In the genomic region with DNA sequence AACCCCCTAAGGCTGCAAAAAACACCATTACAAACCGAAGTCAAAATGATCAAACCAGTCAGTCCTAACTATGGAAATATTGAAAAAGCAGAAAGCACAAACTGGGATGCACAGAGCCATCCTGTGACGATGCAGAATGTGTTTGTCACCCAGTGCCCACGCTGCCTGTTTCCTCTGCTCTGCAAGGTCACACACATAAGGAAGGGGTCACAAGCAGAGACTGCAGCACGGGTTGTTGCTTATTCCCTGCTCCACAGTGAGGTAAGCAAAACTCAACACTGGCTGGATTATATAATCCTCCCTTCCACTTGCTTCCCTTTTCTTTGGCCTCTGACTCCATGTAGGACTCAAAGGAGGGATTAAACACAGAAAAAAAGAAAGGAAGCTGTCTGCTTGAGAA, we compare ENCODE assay signal across 10 mouse cellular contexts. TPM values are rescaled to one million over a fixed set of nuclear protein-coding genes. Genes with fewer than 3 reads are reported as not detected.
A peak's percentile ranks its signal among the peaks of the same experiment; 100 is the strongest.
DNase-seq lines count a peak whose midpoint lies in the region; ATAC-seq and TF ChIP-seq lines count a peak whose summit lies in the region.
"Had no signal": no experiment of that assay in that cellular context is flagged by ENCODE, and none has a peak within 500 bp of the region (broad histone marks: within the 10 kb centered on the region; RNA-seq: fewer than 3 reads in every experiment).

No protein-coding gene starts in this region.

- no peaks in the 10 kb centered on the region for H3K27me3 ChIP-seq in heart, embryonic 15.5 days
- H3K27me3 ChIP-seq in lung, postnatal 0 days (replicated peaks; ENCODE audit: insufficient read depth, low read length), result no peaks in the 10 kb centered on the region
- H3K27me3 ChIP-seq in intestine, postnatal 0 days (replicated peaks; ENCODE audit: control insufficient read depth, insufficient read depth, low read length), result no peaks in the 10 kb centered on the region
- no peaks in the 10 kb centered on the region for H3K27me3 ChIP-seq in small intestine, adult 2 months (ENCODE audit: control insufficient read depth, insufficient read depth, low read length)
- H3K27me3 ChIP-seq: embryonic facial prominence, embryonic 12.5 days had no signal

- no peak for TF ChIP-seq CTCF in lung, postnatal 0 days (IDR thresholded peaks at IDR 0.05)
- no peak for TF ChIP-seq CTCF in intestine, postnatal 0 days (IDR thresholded peaks at IDR 0.05; ENCODE audit: low read depth)
- TF ChIP-seq CTCF in small intestine, adult 2 months (IDR thresholded peaks at IDR 0.05; ENCODE audit: extremely low read depth, insufficient read length, insufficient replicate concordance, low read depth, low read length), result no peak

- H3K9ac ChIP-seq in heart, embryonic 15.5 days, result no peak overlapping the region
- H3K9ac ChIP-seq in lung, postnatal 0 days (replicated peaks; ENCODE audit: low read depth), result no peak overlapping the region
- H3K9ac ChIP-seq in intestine, postnatal 0 days (ENCODE audit: low read depth, low read length), result no peak overlapping the region
- H3K9ac ChIP-seq: embryonic facial prominence, embryonic 12.5 days had no signal

- TF ChIP-seq EP300 in lung, postnatal 0 days (IDR thresholded peaks at IDR 0.05), result 0 out of 2 replicates have a peak, but pooled peaks have one; percentile 16

- peaks cover 12% of the 10 kb centered on the region for H3K36me3 ChIP-seq in heart, embryonic 15.5 days
- peaks cover 15% of the 10 kb centered on the region for H3K36me3 ChIP-seq in lung, postnatal 0 days (ENCODE audit: insufficient read depth, low read length)
- peaks cover 30% of the 10 kb centered on the region for H3K36me3 ChIP-seq in intestine, postnatal 0 days (ENCODE audit: control insufficient read depth, insufficient read depth)
- peaks cover 40% of the 10 kb centered on the region for H3K36me3 ChIP-seq in small intestine, adult 2 months (ENCODE audit: control insufficient read depth, insufficient read depth, low read length)

- H3K9me3 ChIP-seq in heart, embryonic 15.5 days (replicated peaks), result no peaks in the 10 kb centered on the region
- no peaks in the 10 kb centered on the region for H3K9me3 ChIP-seq in lung, postnatal 0 days (ENCODE audit: low read length)
- no peaks in the 10 kb centered on the region for H3K9me3 ChIP-seq in intestine, postnatal 0 days (ENCODE audit: control insufficient read depth)
- H3K9me3 ChIP-seq: embryonic facial prominence, embryonic 12.5 days had no signal

- H3K4me2 ChIP-seq in heart, embryonic 15.5 days, result peak overlapping the region; percentile 63
- H3K4me2 ChIP-seq in lung, postnatal 0 days (replicated peaks; ENCODE audit: low read depth, low read length), result peak overlapping the region; percentile 60
- peak overlapping the region; percentile 70 for H3K4me2 ChIP-seq in intestine, postnatal 0 days (replicated peaks; ENCODE audit: low read depth)
- H3K4me2 ChIP-seq: embryonic facial prominence, embryonic 12.5 days had no signal

- peaks cover 59% of the 10 kb centered on the region for H3K4me1 ChIP-seq in heart, embryonic 15.5 days (replicated peaks)
- H3K4me1 ChIP-seq in lung, postnatal 0 days (ENCODE audit: insufficient read depth, low read depth, low read length), result peaks cover 27% of the 10 kb centered on the region
- H3K4me1 ChIP-seq in intestine, postnatal 0 days (replicated peaks; ENCODE audit: control insufficient read depth, insufficient read depth, low read length), result peaks cover 3% of the 10 kb centered on the region; the same call in 1 of the 2 replicates
- peaks cover 10% of the 10 kb centered on the region for H3K4me1 ChIP-seq in small intestine, adult 2 months (ENCODE audit: control insufficient read depth, insufficient read depth, insufficient read length, low read length)

- no peak for ATAC-seq in heart, embryonic 15.5 days (replicated peaks; ENCODE audit: insufficient number of reproducible peaks, insufficient read depth, low FRiP score, low read depth)
- no peak for ATAC-seq in lung, postnatal 0 days
- no peak for ATAC-seq in intestine, postnatal 0 days
- no peak for ATAC-seq in inflammation-experienced regulatory T-cells, adult 6 months

- 47% methylated on average over 4 of the region's 4 CpGs for WGBS in heart, embryonic 15.5 days
- 49% methylated on average over 4 of the region's 4 CpGs for WGBS in lung, postnatal 0 days
- 62% methylated on average over 4 of the region's 4 CpGs for WGBS in intestine, postnatal 0 days
- WGBS in small intestine, adult 2 months, result 64% methylated on average over 4 of the region's 4 CpGs

- no peak for TF ChIP-seq POLR2A in small intestine, adult 2 months (IDR thresholded peaks at IDR 0.05; ENCODE audit: low read depth, low read length)

- DNase-seq in heart, postnatal 10 days, result no peak
- DNase-seq in lung, postnatal 0 days (ENCODE audit: low spot score), result no peak
- DNase-seq in lung, postnatal 14 days, result no peak
- DNase-seq: adrenal gland, postnatal 25 days; thymus, adult 18-20 months had no signal

- intact Hi-C loops in heart, postnatal 10 days (cut with DNase I), result no loop called here

- peak overlapping the region; percentile 19; the same call in 1 of the 2 replicates for H3K4me3 ChIP-seq in heart, embryonic 15.5 days
- H3K4me3 ChIP-seq in lung, postnatal 0 days (ENCODE audit: low read depth, low read length), result no peak overlapping the region
- no peak overlapping the region for H3K4me3 ChIP-seq in intestine, postnatal 0 days (ENCODE audit: low read depth, low read length)
- 0 out of 2 replicates have a peak overlapping the region, but pooled peaks have one; percentile 2 for H3K4me3 ChIP-seq in small intestine, adult 2 months (ENCODE audit: low read depth, low read length)
- H3K4me3 ChIP-seq: embryonic facial prominence, embryonic 12.5 days had no signal

- H3K27ac ChIP-seq in heart, embryonic 15.5 days, result peak overlapping the region; percentile 57
- H3K27ac ChIP-seq in lung, postnatal 0 days (ENCODE audit: low read length), result no peak overlapping the region
- no peak overlapping the region for H3K27ac ChIP-seq in intestine, postnatal 0 days (ENCODE audit: low read depth, low read length)
- H3K27ac ChIP-seq in small intestine, adult 2 months (ENCODE audit: insufficient read depth, low read depth, low read length), result no peak overlapping the region
- H3K27ac ChIP-seq: embryonic facial prominence, embryonic 12.5 days had no signal

RNA-seq across cellular contexts. Expression of a gene that starts 3.5 kb away (rescaled TPM):
- 728 and 777 TPM in 2 replicates for polyA plus RNA-seq in heart, embryonic 15.5 days (2015; fragmentation: Nextera tagmentation; extraction: Ambion mirVana)
- 100 to 1,000 TPM; 625 to 643 TPM for total RNA-seq in heart, postnatal 10 days (2021)
- 1,838 and 1,903 TPM in 2 replicates for polyA plus RNA-seq in lung, postnatal 0 days (2015; fragmentation: Nextera tagmentation; extraction: Ambion mirVana)
- 1,587 and 1,596 TPM in 2 replicates for polyA plus RNA-seq in intestine, postnatal 0 days (2015; fragmentation: Nextera tagmentation; extraction: Ambion mirVana)
- 515 and 990 TPM in 2 replicates for polyA plus RNA-seq in small intestine, adult 2 months (2012; rRNA removed)
- polyA plus RNA-seq in inflammation-experienced regulatory T-cells, adult 6 months (2017; shearing (Covaris generic)), result 1,000 to 10,000 TPM in 2 of 3 experiments, 100 to 1,000 TPM in 1; 933 to 1,139 (median 1,095) TPM

RNA-seq across cellular contexts. Expression of a gene that starts 55.9 kb away (rescaled TPM):
- 9.9 and 12.7 TPM in 2 replicates for polyA plus RNA-seq in heart, embryonic 15.5 days (2015; fragmentation: Nextera tagmentation; extraction: Ambion mirVana)
- total RNA-seq in heart, postnatal 10 days (2021), result 10 to 100 TPM; 20.0 to 20.8 TPM
- polyA plus RNA-seq in lung, postnatal 0 days (2015; fragmentation: Nextera tagmentation; extraction: Ambion mirVana), result 14.3 and 14.7 TPM in 2 replicates
- polyA plus RNA-seq in intestine, postnatal 0 days (2015; fragmentation: Nextera tagmentation; extraction: Ambion mirVana), result 14.1 and 15.1 TPM in 2 replicates
- 1.0 and 2.9 TPM in 2 replicates for polyA plus RNA-seq in small intestine, adult 2 months (2012; rRNA removed)
- 100 to 1,000 TPM in 1 of 3 experiments, 10 to 100 TPM in 2; 21.9 to 113 (median 85.4) TPM for polyA plus RNA-seq in inflammation-experienced regulatory T-cells, adult 6 months (2017; shearing (Covaris generic))

Comparison
In these comparisons a context has a peak if more than half of its experiments do, and no peak if none do; other contexts are left out.
1. H3K4me3 ChIP-seq: peak in heart, embryonic 15.5 days (single experiment) and small intestine, adult 2 months (single experiment); none in lung, postnatal 0 days (single experiment) and intestine, postnatal 0 days (single experiment).
2. Peak in every context shown above with its lines, with median percentiles within 50 percentile points of each other: H3K4me2 ChIP-seq.